Mouse (Mus musculus): ENCODE measurements around the gene Wdr34. TPM values are rescaled to one million over a fixed set of nuclear protein-coding genes. Genes with fewer than 3 reads are reported as not detected.
A peak's percentile ranks its signal among the peaks of the same experiment; 100 is the strongest.

Gene Wdr34
- polyA plus RNA-seq (2016; fragmentation: Nextera tagmentation; extraction: Ambion mirVana), result 38.6 and 45.0 TPM in 2 replicates

DNA sequence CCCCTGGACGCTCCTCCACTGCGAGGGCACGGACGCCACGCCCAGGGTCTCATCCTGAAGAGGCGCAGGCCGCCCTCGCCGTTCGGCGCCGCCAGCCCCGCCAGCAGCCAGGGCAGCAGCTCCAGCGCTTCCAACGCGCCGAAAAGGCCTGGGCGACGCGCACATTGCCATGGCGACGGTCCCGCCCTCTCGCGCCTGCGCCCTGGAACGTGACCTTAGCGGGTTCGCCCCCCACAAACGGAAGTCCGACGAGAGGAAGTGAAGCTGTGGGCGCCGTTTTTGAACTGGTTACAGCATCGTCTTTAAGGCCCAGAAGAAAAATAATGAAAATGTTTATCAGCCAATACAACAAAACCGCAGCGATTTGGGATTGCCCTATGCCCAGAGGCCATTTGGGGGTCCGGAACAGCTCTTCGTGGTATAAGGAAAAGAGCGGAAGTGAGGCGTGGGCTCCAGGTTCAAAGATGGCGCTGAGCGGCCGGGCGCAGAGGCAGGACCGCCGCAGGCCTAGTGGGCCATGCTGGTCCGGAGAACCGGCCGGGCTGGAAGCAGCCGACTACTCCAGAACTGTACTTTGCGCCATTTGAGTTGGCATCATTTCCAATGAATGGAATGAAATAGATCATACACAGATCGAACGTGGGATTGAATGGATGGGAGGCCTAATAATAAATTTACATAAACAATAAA, at the start of gene Wdr34:
Wdr34 (minus strand) TSS at position 183 of the 690 bp plus-strand sequence.
- Histone ChIP-seq H3K9me3 (replicated peaks) (no peaks in the 10 kb centered on the region), H3K27ac (peak within 1 kb of the TSS; percentile 98), H3K36me3 (peaks cover 18% of the 10 kb centered on the region), H3K4me1 (peaks cover 10% of the 10 kb centered on the region), H3K4me3 (peak within 1 kb of the TSS; percentile 75), H3K27me3 (ENCODE audit: low read depth, poor library complexity, severe bottlenecking) (no peaks in the 10 kb centered on the region)
- 1% methylated on average over 54 of the region's 54 CpGs for WGBS
- peak; percentile 99 for DNase-seq (ENCODE audit: low spot score)

DNA sequence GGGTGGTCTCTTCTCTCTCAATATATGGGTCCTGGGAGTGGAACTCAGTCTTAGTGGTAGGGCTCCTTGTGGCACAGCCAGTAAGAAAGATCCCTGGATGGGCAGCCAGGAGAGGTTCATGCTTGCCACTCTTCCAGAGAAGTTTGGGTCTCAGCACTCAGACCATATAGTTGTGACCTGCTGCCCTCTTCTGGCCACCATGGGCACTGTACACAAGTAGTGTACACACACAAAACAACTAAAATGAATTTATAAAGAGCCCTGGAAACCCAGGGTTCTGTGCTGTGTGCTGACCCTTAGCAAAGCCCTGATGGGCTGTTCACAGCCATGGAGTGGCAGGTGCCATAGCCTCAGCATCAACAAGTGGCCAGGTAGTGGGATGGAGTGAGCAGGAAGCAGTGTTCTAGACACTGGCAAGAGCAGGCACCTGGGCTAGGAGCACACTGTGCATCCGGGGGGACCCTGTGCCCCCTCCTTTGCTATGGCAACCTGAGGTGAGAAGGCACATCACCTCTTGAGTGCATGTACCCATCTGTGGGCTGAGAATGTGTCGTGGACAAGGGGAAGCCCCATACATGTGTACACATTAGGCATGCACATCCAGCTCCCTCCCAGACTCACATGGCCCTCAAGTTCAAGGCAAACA, 47.3 kb upstream of the Wdr34 start:
- WGBS, result 73% methylated on average over 2 of the region's 2 CpGs
- peaks cover 34% of the 10 kb centered on the region for H3K4me1 ChIP-seq
- DNase-seq (ENCODE audit: low spot score), result peak; percentile 58
- H3K36me3 ChIP-seq, result peaks cover 52% of the 10 kb centered on the region
- no peaks in the 10 kb centered on the region for H3K27me3 ChIP-seq (ENCODE audit: low read depth, poor library complexity, severe bottlenecking)
- H3K4me3 ChIP-seq, result no peak overlapping the region
- no peak overlapping the region for H3K27ac ChIP-seq
- no peaks in the 10 kb centered on the region for H3K9me3 ChIP-seq (replicated peaks)

DNA sequence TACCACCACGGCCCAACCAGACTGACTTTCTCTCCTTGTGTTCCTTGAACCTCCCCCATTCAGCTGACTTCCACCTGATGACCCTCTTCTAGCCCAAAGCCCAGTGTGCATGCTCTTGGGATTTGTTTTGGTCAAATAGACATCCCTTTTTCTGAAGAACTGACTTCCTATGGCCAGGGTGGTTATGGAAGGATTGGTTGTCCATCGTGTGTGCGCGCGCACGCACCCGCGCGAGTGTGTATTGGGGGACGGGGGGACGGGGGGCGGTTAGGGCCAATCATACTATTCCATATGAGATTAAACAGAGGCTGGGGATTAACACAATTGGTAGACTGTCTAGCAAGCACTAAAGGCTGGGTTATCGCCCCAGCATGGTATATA, 45.5 kb upstream of the Wdr34 start:
- Histone ChIP-seq H3K9me3 (replicated peaks) (no peaks in the 10 kb centered on the region), H3K4me1 (peaks cover 35% of the 10 kb centered on the region), H3K4me3 (peak overlapping the region; percentile 71), H3K27me3 (ENCODE audit: low read depth, poor library complexity, severe bottlenecking) (no peaks in the 10 kb centered on the region), H3K27ac (peak overlapping the region; percentile 86), H3K36me3 (peaks cover 53% of the 10 kb centered on the region)
- DNase-seq (ENCODE audit: low spot score), result no peak
- WGBS, result 3% methylated on average over 13 of the region's 13 CpGs

DNA sequence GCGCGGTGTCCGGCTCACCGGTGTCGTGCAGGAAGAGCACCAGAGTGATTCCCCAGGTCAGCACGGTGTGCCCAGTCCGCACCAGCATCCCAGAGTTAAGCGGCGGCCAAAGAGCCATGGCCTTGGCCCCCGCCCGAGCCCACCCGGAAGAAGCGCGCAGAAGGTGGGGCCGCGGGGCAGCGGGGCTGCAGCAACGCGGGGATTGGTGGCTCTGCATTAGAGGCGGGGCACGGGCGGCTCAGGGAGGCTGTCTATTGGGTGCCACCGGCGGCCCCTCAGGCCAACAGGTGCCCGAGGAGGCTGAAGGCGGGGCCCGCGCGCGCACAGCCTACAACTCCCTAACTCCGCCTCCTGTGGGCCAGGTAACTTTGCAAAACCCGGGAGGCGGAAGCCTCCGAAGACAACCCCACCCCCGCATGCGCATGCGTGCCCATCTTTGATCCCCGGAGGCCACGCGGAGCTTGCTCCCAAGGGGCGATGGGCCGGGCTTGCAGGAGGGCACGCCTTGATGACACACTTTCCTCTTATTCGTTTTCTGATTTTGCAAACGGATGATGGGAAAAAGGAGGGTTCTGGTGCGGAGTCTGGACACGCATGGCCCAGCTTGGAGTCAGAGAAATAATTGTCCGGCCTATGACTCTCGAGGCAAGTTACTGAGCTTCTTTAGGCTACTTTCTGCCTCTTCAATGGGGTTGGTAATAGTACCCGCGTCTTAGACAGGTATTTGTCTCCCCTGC, 45.0 kb upstream of the Wdr34 start, which contains the start of gene Zdhhc12:
Zdhhc12 (minus strand) TSS at position 178 of the 737 bp plus-strand sequence.
- Histone ChIP-seq H3K27ac (peak within 1 kb of the TSS; percentile 86), H3K4me1 (peaks cover 35% of the 10 kb centered on the region), H3K9me3 (replicated peaks) (no peaks in the 10 kb centered on the region), H3K4me3 (peak within 1 kb of the TSS; percentile 71), H3K36me3 (peaks cover 48% of the 10 kb centered on the region), H3K27me3 (ENCODE audit: low read depth, poor library complexity, severe bottlenecking) (no peaks in the 10 kb centered on the region)
- DNase-seq (ENCODE audit: low spot score), result peak; percentile 95
- WGBS, result under 1% methylated on average over 51 of the region's 51 CpGs

DNA sequence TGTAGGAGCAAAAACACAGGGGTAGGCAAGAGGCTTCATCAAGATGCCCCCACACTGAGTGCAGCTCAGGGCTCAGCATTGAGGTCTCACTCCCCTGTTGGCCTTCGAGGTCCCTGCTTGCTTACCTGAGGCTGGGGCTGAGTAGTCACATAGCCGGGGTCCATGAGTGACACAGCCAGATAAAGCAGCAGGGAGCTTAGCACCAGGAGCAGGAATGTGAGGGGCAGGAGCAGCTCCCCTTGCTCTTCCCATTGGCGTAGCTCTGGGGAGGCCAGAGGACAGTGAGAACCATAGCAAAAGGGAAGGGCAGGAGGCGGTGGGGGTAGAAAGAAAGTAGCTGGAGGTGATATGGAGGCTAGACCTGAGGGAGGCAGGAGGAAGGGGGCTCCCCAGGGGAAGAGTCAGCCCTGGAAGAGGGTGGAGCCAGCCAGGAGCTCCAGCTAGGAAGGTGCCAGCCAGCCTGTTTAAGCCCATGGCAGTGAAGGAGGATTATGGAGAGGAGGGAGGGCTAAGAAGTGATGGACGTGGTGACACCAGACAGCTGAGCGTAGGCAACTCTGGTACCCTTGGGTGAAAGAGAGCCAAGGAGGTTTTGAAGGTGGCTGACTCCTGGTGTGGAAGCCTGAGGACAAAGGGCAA, 43.7 kb upstream of the Wdr34 start:
- WGBS, result 51% methylated on average over 6 of the region's 6 CpGs
- peak overlapping the region; percentile 86 for H3K27ac ChIP-seq
- H3K27me3 ChIP-seq (ENCODE audit: low read depth, poor library complexity, severe bottlenecking), result no peaks in the 10 kb centered on the region
- peaks cover 35% of the 10 kb centered on the region for H3K4me1 ChIP-seq
- H3K36me3 ChIP-seq, result peaks cover 45% of the 10 kb centered on the region
- H3K9me3 ChIP-seq (replicated peaks), result no peaks in the 10 kb centered on the region
- peak overlapping the region; percentile 71 for H3K4me3 ChIP-seq
- no peak for DNase-seq (ENCODE audit: low spot score)

DNA sequence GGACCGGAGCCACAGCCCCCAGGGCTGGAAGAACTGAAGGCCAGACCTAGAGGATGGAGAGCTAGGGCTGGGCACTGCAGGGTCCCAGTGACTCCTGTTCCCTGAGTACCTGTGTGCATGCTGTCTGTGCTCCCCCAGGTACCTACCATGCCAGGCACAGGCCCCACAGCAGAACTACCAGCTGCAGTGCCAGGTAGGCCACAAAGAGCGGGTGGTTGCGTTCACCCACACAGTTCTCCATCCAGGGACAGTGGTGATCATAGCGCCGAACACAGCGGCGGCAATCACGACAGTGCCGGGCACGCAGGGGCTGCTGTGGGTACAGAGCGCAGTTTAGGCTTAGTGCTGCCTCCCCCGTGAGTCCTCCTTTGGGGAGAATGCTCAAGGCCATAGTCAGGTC, 42.8 kb upstream of the Wdr34 start:
- Histone ChIP-seq H3K27me3 (ENCODE audit: low read depth, poor library complexity, severe bottlenecking) (no peaks in the 10 kb centered on the region), H3K36me3 (peaks cover 46% of the 10 kb centered on the region), H3K27ac (0 out of 2 replicates have a peak overlapping the region, but pooled peaks have one; percentile 1), H3K9me3 (replicated peaks) (no peaks in the 10 kb centered on the region), H3K4me3 (0 out of 2 replicates have a peak overlapping the region, but pooled peaks have one; percentile 8), H3K4me1 (peaks cover 35% of the 10 kb centered on the region)
- DNase-seq (ENCODE audit: low spot score), result no peak
- WGBS, result 95% methylated on average over 12 of the region's 12 CpGs

DNA sequence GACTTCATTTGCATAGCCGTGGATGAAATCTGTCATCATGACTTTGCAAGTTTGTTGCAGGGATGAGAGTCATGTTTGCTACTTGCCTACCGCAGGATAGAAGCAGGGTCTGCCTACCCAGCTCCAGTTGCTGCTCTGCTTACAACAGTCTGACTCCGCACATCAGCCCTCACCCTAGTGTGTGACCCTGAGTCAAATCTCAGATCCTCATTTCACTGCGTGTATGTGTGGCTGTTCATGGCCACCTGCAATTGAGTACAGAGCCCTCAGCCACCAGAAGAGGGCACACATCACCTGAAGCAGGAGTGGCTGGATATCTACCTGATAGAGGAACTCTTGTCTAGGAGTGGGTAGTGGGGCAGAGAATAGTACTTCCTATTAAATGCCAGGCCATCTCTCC, 38.6 kb upstream of the Wdr34 start:
- 93% methylated on average over 4 of the region's 4 CpGs for WGBS
- peaks cover 25% of the 10 kb centered on the region for H3K4me1 ChIP-seq

DNA sequence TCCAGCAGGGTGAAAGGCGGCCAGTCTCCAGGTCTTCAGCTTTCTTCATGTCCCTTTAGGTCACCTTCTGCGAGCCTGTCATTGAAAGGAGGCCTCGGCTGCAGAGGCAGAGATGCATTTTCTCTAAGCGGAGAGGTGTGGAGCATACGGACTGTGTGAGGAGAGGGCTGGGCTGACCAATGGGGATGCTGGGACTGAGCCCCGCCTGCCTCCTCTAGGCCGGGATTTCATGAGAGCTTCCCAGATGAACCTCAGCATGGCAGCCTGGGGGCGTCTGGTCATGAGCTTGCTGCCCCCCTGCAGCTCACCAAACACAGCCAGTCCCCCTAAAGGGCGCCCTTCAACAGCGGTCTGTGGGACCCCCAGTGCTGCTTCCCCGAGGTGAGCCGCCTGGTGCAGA, 36.0 kb upstream of the Wdr34 start:
- peak overlapping the region; percentile 50 for H3K27ac ChIP-seq
- H3K4me1 ChIP-seq, result peaks cover 12% of the 10 kb centered on the region
- H3K4me3 ChIP-seq, result peak overlapping the region; percentile 34
- WGBS, result 4% methylated on average over 12 of the region's 12 CpGs
- H3K36me3 ChIP-seq, result peaks cover 37% of the 10 kb centered on the region
- DNase-seq (ENCODE audit: low spot score), result no peak
- no peaks in the 10 kb centered on the region for H3K27me3 ChIP-seq (ENCODE audit: low read depth, poor library complexity, severe bottlenecking)
- H3K9me3 ChIP-seq (replicated peaks), result no peaks in the 10 kb centered on the region

More for the DNA sequence above, 38.6 kb upstream of the Wdr34 start:
- Histone ChIP-seq H3K27ac (no peak overlapping the region), H3K36me3 (peaks cover 45% of the 10 kb centered on the region), H3K27me3 (ENCODE audit: low read depth, poor library complexity, severe bottlenecking) (no peaks in the 10 kb centered on the region), H3K9me3 (replicated peaks) (no peaks in the 10 kb centered on the region), H3K4me3 (no peak overlapping the region)
- DNase-seq (ENCODE audit: low spot score), result no peak

DNA sequence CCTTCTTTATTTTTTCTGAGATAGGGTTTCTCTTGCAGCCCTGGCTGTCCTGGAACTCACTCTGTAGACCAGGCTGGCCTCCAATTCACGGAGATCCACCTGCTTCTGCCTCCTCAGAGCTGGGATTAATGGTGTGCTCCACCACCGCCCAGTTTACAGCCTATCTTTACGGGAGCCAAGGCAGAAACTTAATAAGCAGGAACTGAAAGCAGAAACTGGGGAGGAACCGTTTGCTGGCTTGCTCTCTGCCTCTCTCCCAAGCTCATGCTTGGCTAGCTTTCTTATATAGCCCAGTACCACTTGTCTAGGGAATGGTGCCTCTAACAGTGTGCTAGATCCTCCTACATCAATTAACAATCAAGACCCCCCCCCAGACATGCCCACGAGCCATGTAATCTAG, 35.4 kb upstream of the Wdr34 start:
- Histone ChIP-seq H3K27me3 (ENCODE audit: low read depth, poor library complexity, severe bottlenecking) (no peaks in the 10 kb centered on the region), H3K4me3 (peak overlapping the region; percentile 34), H3K36me3 (peaks cover 36% of the 10 kb centered on the region), H3K27ac (peak overlapping the region; percentile 50; the same call in 1 of the 2 replicates), H3K4me1 (peaks cover 16% of the 10 kb centered on the region), H3K9me3 (replicated peaks) (no peaks in the 10 kb centered on the region)
- WGBS, result 53% methylated on average over 5 of the region's 5 CpGs
- DNase-seq (ENCODE audit: low spot score), result no peak

DNA sequence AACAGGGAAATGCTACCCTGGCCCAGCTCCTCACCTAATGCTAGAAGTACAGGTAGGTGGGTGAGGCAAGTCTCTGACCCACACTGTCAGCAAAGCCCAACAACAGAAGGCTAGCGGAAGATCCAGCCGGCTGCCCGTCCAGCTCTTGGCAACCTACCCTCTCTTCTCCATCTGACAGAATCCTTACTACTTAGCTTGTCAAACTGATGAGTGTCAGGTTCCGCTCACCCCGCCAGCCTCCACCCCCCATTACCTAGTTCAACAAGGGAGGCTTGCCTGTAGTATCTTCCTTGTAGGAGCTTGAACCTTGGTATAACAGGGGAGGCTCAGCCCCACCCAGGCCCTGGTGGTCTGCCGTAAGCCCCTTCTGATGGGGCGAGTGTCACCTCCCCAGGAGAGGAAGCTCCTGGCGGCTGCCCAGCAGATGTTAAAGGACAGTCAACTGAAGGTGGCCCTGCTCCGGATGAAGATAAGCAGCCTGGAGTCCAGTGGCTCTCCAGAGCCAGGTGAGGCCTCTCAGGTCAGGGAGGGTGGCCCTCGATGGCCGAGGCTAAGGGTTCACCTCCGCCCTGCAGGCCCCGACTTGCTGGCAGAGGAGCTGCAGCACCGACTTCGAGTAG, 31.6 kb upstream of the Wdr34 start:
- Histone ChIP-seq H3K36me3 (peaks cover 23% of the 10 kb centered on the region; the same call in 1 of the 2 replicates), H3K27ac (no peak overlapping the region; the same call in 1 of the 2 replicates), H3K9me3 (replicated peaks) (no peaks in the 10 kb centered on the region), H3K4me1 (peaks cover 37% of the 10 kb centered on the region), H3K4me3 (no peak overlapping the region), H3K27me3 (ENCODE audit: low read depth, poor library complexity, severe bottlenecking) (no peaks in the 10 kb centered on the region)
- DNase-seq (ENCODE audit: low spot score), result no peak
- 88% methylated on average over 15 of the region's 15 CpGs for WGBS

DNA sequence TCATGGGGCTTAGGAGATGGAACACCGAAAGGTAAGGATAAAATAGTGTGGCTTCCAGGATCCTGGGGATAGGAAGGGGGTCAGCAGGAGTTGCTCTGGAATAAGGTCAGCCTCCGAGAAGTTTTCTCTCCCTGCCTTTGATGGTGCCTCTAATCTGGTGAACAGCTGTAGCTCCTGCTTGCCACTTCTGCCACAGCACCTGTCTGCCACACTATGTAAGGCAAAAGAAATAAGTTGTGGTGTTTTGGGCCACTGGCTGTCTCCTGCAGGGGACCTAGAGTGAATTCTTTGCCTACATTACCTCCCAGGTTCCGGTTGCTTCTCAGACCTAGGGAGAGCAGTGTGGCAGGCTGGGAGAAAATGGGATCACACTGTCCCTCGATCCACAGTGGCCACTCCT, 30.1 kb upstream of the Wdr34 start:
- H3K4me1 ChIP-seq, result peaks cover 24% of the 10 kb centered on the region
- peak overlapping the region; percentile 67 for H3K4me3 ChIP-seq
- no peaks in the 10 kb centered on the region for H3K9me3 ChIP-seq (replicated peaks)
- peaks cover 33% of the 10 kb centered on the region for H3K36me3 ChIP-seq
- H3K27ac ChIP-seq, result peak overlapping the region; percentile 89
- no peaks in the 10 kb centered on the region for H3K27me3 ChIP-seq (ENCODE audit: low read depth, poor library complexity, severe bottlenecking)
- WGBS, result 73% methylated on average over 4 of the region's 4 CpGs
- DNase-seq (ENCODE audit: low spot score), result no peak

DNA sequence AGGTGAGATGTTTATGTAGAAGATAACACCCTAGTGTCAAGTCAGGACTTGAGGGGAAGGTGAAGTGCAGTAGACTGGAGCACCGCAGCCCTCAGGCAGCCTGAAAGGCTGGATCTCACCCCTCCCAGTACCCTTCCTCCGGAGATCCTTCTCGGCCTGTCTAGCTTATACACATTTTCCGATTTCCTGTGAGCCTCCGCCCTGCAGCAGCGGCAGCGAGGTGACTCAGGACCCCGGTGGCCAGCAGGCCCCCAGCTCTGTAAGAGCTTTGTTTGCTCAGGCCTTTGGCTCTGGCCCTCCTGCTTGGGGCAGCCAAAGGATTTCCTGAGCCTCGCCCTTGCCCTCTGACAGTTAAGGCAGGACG, 29.6 kb upstream of the Wdr34 start:
- H3K9me3 ChIP-seq (replicated peaks), result no peaks in the 10 kb centered on the region
- no peak for DNase-seq (ENCODE audit: low spot score)
- H3K4me3 ChIP-seq, result peak overlapping the region; percentile 67
- no peaks in the 10 kb centered on the region for H3K27me3 ChIP-seq (ENCODE audit: low read depth, poor library complexity, severe bottlenecking)
- WGBS, result 29% methylated on average over 10 of the region's 10 CpGs
- H3K4me1 ChIP-seq, result peaks cover 24% of the 10 kb centered on the region
- H3K36me3 ChIP-seq, result peaks cover 37% of the 10 kb centered on the region
- peak overlapping the region; percentile 89 for H3K27ac ChIP-seq
